Mouse (Mus musculus) liver (tissue): Measurements from ENCODE around the gene Mefv.
"Not testable (repeated sequence)": the region's sequence is repeated elsewhere in the genome, so short reads cannot be mapped to it uniquely, and the experiment has no call there.

Experiments
- DNase-seq: peaks from one replicate; pipeline ENCODE4 v3.0.0-alpha.2; 2020; ENCODE audit warnings: mixed read lengths

The Mefv gene

GRCm38 (mm10) chr16:3717980-3718379 is at the start of gene Mefv:
TSS of gene Mefv (minus strand) at chr16:3718097.
- DNase-seq: no peak

DNA sequence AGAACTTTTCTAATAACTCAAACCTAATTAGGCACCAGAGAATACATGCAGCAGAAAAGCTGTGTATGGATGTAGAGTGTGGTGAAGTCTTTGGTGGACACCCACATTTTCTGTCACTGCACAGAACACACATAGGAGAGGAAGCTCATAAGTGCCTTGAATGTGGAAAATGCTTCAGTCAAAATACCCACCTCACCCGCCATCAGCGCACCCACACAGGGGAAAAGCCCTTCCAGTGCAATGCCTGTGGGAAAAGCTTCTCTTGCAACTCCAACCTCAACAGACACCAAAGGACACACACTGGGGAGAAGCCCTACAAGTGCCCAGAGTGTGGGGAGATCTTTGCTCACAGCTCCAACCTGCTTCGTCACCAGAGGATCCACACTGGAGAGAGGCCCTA is 31.1 kb upstream of the Mefv start:
- no peak for DNase-seq

- DNase-seq: no peak
Observed at GRCm38 (mm10) chr16:3745656-3746055, 27.8 kb upstream of the Mefv start.

DNA sequence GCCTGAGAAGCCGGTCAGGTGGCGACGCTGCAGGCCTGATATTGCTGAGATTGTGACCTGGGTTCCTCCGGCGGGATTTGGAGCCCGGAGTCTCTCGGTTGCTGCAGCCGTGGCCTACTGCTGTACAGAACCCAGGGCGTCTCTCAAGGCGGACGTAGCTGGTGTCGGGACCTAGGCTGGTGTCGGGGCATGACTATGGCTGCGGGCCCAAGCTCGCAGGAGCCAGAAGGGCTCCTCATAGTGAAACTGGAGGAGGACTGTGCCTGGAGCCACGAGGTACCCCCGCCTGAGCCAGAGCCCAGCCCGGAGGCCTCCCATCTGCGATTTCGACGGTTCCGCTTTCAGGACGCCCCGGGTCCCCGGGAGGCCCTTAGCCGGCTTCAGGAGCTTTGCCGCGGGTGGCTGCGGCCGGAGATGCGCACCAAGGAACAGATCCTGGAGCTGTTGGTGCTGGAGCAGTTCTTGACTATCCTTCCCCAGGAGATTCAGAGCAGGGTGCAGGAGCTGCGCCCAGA is 26.3 kb upstream of the Mefv start:
- DNase-seq: no peak

GRCm38 (mm10) chr16:3743503-3744185 is 25.7 kb upstream of the Mefv start, which contains the start of gene Zfp263:
TSS of gene Zfp263 (plus strand) at chr16:3744093.
- peak; percentile 99 for DNase-seq

- no peak for DNase-seq
Observed at GRCm38 (mm10) chr16:3742466-3742865, 24.6 kb upstream of the Mefv start.

GRCm38 (mm10) chr16:3733198-3733732 is 15.4 kb upstream of the Mefv start:
- no peak for DNase-seq

DNA sequence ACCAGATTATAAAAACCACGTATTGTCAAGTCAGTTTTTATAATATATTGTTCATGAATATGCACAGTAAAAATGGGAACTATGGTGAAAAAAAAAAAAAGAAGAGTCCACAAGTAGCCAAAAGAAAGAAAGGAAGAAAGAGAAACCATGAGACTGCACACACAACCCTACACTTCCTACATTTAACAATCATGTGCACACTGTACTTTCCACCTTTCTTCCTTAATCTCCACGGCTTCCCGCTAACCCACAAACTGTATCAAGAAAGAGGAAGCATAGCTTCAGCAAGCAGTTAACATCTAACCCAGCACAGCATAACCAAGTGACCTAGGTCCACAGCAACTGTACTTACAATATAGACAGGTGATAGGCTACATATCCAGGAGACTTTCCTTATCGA is 14.7 kb upstream of the Mefv start:
- DNase-seq: no peak

GRCm38 (mm10) chr16:3727980-3728720 is 10.3 kb upstream of the Mefv start:
- no peak for DNase-seq

GRCm38 (mm10) chr16:3723231-3723630 is 5.3 kb upstream of the Mefv start:
- DNase-seq: no peak

DNA sequence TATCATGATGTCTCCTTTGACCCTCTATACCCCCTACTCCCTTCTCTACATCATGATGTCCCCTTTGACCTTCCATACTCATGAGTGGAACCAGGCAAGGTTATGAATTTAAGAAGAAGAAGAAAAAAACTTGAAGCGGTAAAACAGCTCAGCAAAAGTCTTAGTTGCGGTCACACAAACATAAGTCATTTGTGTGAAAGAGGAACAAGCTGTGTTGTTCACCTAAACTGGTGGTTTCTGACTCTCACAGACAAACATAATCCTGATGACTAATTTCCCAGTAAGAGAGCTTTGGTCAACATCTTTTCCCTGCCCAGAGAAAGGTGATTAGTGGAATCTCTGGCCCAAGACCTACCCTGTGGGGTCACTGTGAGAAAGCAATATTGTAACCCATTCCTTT is 3.2 kb downstream of the Mefv start:
- DNase-seq: no peak

DNA sequence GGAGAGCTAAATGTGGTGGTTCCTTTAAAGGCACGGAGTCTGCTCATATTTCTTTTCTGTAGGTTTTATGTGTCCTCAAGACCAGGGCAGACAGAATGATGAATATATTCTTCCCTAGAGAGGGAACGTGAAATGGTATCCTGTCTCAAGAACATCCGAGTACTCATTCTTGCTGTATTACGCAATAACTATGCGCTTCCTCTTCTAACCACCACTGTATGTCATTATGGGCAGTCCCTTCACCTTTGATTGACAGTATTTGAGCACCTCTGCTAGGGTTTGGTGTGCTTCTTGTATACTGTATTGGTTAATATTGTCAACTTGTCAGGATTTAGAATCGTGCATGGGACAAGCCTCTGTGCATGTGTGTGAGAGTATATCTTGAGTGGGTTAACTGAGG is 11.2 kb downstream of the Mefv start:
- no peak for DNase-seq

GRCm38 (mm10) chr16:3700893-3701292 is 17.0 kb downstream of the Mefv start:
- DNase-seq: no peak

- no peak for DNase-seq
Observed at GRCm38 (mm10) chr16:3699281-3699680, 18.6 kb downstream of the Mefv start.

DNA sequence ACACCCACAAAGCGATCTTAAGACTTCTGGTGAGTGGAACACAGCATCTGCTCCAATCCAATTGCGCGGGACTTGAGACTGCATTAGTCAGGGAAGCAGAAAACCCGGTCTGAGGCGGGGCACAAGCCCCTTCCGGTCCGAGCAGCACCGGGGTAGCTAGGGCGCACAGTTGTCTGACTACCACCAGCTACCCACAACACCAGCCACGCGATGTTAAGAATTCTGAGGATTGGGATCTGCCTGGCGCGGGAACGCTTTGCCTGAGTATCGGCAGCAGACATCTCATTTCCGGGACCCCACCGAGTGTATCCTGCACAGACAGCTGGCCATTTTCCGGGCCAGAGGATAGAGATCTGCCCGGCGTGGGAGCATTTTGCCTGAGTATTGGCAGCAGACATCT is 28.3 kb downstream of the Mefv start:
- not testable (repeated sequence) for DNase-seq
